Mouse (Mus musculus): ENCODE results near the gene Zfp266.

Zfp266 gene

DNA sequence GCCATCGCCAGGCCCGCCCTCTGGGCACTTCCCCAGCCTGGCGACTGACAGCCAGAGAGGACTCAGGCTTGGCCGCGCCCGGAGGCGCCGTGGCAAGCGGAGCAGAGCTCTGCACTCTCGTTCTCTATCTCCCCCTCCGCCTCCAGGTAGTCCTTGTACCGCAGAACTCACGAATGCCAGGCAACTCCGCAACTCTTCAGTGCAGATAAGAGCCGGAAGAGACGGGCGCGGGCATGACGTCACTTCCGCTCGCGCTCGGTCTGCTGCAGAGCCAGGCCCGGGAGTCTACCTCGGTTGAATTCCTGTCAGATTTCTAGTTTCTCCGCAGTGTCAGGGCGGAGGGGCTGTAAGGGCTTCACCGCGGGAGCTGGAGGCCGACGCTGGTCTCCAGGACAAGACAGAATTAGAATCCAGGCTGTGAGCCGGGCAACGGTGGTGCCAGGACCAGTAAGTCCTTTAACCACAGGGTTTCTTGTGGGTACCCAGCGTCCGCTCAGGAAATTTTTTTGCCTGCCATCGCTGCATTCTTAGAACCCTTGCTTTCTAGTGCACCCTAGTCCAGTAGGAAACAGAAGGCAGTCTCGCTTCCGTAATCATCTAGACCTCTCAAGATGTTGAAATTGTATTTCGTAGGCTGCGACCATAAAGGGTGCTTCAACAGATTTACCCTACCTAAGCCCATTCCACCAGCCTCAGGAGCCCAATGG is 28.5 kb downstream of the Zfp266 start, which contains the start of gene Zfp426:
Zfp426 (minus strand) TSS at position 220 of the 707 bp plus-strand sequence.
- DNase-seq (ENCODE audit: low spot score in 2 of 2) = peak; percentile 74 to 86

DNA sequence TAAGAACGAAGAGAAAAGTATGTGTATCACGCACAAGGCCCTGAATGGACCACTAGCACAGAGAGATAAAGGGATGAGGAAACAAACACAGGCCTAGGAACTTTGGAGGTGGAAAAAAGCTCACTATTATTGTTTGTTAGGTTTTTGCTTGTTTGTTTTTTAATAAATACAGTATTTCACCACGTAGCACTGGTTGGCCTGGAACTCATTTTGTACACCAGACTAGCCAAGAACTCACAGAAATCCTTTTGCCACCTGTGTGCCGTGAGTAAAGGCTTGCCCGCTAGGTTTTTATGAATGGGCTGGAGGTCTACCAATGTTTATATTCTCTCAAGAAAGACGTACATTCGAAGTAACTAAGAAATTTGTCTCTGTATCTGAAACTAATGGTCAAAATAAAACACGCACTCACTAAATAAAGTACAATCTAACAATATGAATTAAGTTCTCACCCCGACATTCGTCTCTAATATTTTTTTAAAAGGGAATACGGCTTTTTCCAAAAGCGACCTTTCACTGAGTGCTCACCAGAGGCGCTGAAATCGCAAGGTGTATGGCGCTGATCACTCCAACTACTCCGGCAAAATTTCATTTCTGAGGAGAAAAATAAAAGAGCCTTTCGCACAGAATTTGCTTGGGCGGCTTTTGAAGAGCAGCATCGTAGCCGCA is 29.2 kb downstream of the Zfp266 start:
- DNase-seq (ENCODE audit: low spot score in 2 of 2) = no peak

GRCm38 (mm10) chr9:20489536-20489935 is 31.7 kb downstream of the Zfp266 start:
- no peak for DNase-seq (ENCODE audit: low spot score in 2 of 2)

DNA sequence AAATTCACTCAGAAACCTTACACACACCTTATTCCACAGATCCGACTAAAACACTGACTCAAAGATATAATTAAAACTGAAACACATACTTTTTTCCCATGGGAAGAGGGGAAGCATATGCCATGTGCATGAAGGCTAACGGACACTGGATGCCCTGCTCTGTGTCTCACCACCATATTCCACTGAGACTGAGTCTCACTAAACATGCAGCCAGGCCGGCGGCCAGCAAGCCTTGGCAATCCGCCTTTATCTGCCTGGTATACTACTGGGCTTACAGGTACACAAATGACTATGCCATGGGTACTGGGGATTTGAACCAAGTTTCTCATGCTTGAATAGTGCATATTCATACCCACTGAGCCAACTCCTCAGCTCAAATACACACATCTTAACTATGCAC is 41.8 kb downstream of the Zfp266 start:
- no peak for DNase-seq (ENCODE audit: low spot score in 2 of 2)

GRCm38 (mm10) chr9:20476632-20477031 is 44.6 kb downstream of the Zfp266 start:
- DNase-seq (ENCODE audit: low spot score in 2 of 2) = no peak

DNA sequence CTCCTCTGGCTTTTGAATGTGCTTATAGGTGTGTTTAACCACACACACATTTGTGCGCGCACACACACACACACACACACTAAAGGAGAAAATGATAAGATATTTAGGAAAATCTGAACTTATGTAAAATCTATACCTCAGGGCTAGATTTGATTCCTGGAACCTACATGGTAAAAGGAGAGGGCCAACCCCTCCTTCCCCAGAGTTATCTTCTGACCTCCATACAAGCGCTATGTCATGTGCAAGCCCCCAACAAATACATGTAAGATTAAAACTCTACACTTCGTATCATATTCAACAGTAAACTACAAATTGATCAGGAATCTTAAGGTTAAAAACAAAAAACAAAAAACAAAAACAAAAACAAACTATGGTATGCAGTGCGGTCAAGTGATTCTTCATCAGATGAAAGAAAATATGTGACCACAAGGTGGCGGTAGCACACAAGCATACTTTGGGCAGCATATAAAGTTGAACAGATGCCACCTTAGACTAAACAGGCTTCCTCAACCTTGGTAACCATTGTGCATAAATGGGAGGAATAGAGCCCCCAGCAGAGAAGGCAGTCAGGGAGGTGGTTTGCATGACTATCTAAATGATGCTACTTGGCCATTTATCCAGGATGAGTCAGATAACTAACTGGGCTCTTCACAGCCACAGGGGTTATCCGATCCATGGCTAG is 54.3 kb downstream of the Zfp266 start:
- DNase-seq (ENCODE audit: low spot score in 2 of 2) = peak in 1 of 2 experiments; percentile 34

- DNase-seq (ENCODE audit: low spot score in 2 of 2) = peak; percentile 68 to 77
These were observed 61.6 kb downstream of the Zfp266 start, which contains the start of gene Zfp26 for GRCm38 (mm10) chr9:20459377-20460317. Gene Zfp26 (minus strand): TSS chr9:20460162.

GRCm38 (mm10) chr9:20453647-20454046 is 67.6 kb downstream of the Zfp266 start:
- no peak for DNase-seq (ENCODE audit: low spot score in 2 of 2)

GRCm38 (mm10) chr9:20451493-20451892 is 69.7 kb downstream of the Zfp266 start:
- no peak for DNase-seq (ENCODE audit: low spot score in 2 of 2)
